8 mouse cellular contexts compared by ENCODE assay signal in genomic region chr11:68555918-68556584, GRCm38 (mm10). TPM values are rescaled to one million over a fixed set of nuclear protein-coding genes. Genes with fewer than 3 reads are reported as not detected.
DNase-seq lines count a peak whose midpoint lies in the region; ATAC-seq and TF ChIP-seq lines count a peak whose summit lies in the region.
"Had no signal": no experiment of that assay in that cellular context is flagged by ENCODE, and none has a peak within 500 bp of the region (broad histone marks: within the 10 kb centered on the region; RNA-seq: fewer than 3 reads in every experiment).

Gene Mfsd6l, plus strand, starts transcription at chr11:68556186.

- no peak for DNase-seq in brain, embryonic 14.5 days (ENCODE audit: low read depth)
- DNase-seq in embryonic facial prominence, embryonic 10.5 days (ENCODE audit: low spot score), result peak; percentile 55
- peak; percentile 88 for DNase-seq in kidney, adult 2 months
- DNase-seq in testis, postnatal 10 days (ENCODE audit: low spot score), result peak; percentile 57
- no peak for DNase-seq in right cerebral cortex, postnatal 10 days (ENCODE audit: low spot score in 2 of 2)
- DNase-seq in left cerebral cortex, adult 8-10 months (ENCODE audit: low spot score in 2 of 2), result no peak

- no peak within 1 kb of the TSS for H3K27ac ChIP-seq in embryonic facial prominence, embryonic 10.5 days (replicated peaks)
- peak within 1 kb of the TSS; percentile 57 for H3K27ac ChIP-seq in kidney, adult 2 months (ENCODE audit: insufficient read depth, low read depth, low read length)
- no peak within 1 kb of the TSS for H3K27ac ChIP-seq in lung, embryonic 16.5 days (ENCODE audit: low read length)

- H3K4me1 ChIP-seq in embryonic facial prominence, embryonic 10.5 days, result peaks cover 7% of the 10 kb centered on the region
- no peaks in the 10 kb centered on the region for H3K4me1 ChIP-seq in kidney, adult 2 months (ENCODE audit: control insufficient read depth, insufficient read depth, low read length)
- peaks cover 4% of the 10 kb centered on the region; the same call in 1 of the 2 replicates for H3K4me1 ChIP-seq in lung, embryonic 16.5 days (replicated peaks; ENCODE audit: control insufficient read depth, insufficient read depth, low read length)

- no peaks in the 10 kb centered on the region for H3K9me3 ChIP-seq in embryonic facial prominence, embryonic 10.5 days
- no peaks in the 10 kb centered on the region for H3K9me3 ChIP-seq in lung, embryonic 16.5 days (ENCODE audit: control insufficient read depth, low read length)

- peak within 1 kb of the TSS; percentile 62 for H3K4me2 ChIP-seq in lung, embryonic 16.5 days (ENCODE audit: low read depth, low read length)

- no peaks in the 10 kb centered on the region for H3K36me3 ChIP-seq in embryonic facial prominence, embryonic 10.5 days (replicated peaks)
- no peaks in the 10 kb centered on the region for H3K36me3 ChIP-seq in kidney, adult 2 months (ENCODE audit: control insufficient read depth, insufficient read depth, low read length)
- no peaks in the 10 kb centered on the region for H3K36me3 ChIP-seq in lung, embryonic 16.5 days (ENCODE audit: control insufficient read depth, insufficient read depth, low read length)

- TF ChIP-seq POLR2A in brain, embryonic 14.5 days (IDR thresholded peaks at IDR 0.05; ENCODE audit: borderline replicate concordance, extremely low read depth, insufficient read depth, insufficient read length, poor library complexity, severe bottlenecking), result no peak
- TF ChIP-seq POLR2A in kidney, adult 2 months (IDR thresholded peaks at IDR 0.05; ENCODE audit: low read depth, low read length), result no peak

- peak; percentile 14; the same call in 1 of the 2 replicates for TF ChIP-seq CTCF in brain, embryonic 14.5 days (IDR thresholded peaks at IDR 0.05; ENCODE audit: borderline replicate concordance, extremely low read depth, insufficient read depth, insufficient read length)
- peak; percentile 68; the same call in 1 of the 2 replicates for TF ChIP-seq CTCF in kidney, adult 2 months (conservative IDR thresholded peaks at IDR 0.05; ENCODE audit: insufficient read depth, insufficient read length, low read depth, low read length)

- peak; percentile 81 for ATAC-seq in lung, embryonic 16.5 days (ENCODE audit: low read depth)

- 7% methylated on average over 37 of the region's 37 CpGs for WGBS in embryonic facial prominence, embryonic 10.5 days
- WGBS in kidney, adult 2 months, result 18% methylated on average over 37 of the region's 37 CpGs
- WGBS in lung, embryonic 16.5 days, result 12% methylated on average over 37 of the region's 37 CpGs

- peak within 1 kb of the TSS; percentile 58 for H3K9ac ChIP-seq in lung, embryonic 16.5 days (ENCODE audit: low read length)

- H3K4me3 ChIP-seq in embryonic facial prominence, embryonic 10.5 days, result peak within 1 kb of the TSS; percentile 46
- H3K4me3 ChIP-seq in kidney, adult 2 months (ENCODE audit: insufficient read depth, low read depth, low read length), result peak within 1 kb of the TSS; percentile 51
- peak within 1 kb of the TSS; percentile 50 for H3K4me3 ChIP-seq in lung, embryonic 16.5 days (ENCODE audit: low read length)

- H3K27me3 ChIP-seq in embryonic facial prominence, embryonic 10.5 days (replicated peaks; ENCODE audit: low read depth, poor library complexity, severe bottlenecking), result peaks cover 27% of the 10 kb centered on the region
- no peaks in the 10 kb centered on the region for H3K27me3 ChIP-seq in kidney, adult 2 months (replicated peaks; ENCODE audit: control insufficient read depth, insufficient read depth, low read length)
- no peaks in the 10 kb centered on the region for H3K27me3 ChIP-seq in lung, embryonic 16.5 days (ENCODE audit: control insufficient read depth, insufficient read depth, low read depth, low read length)

RNA-seq across cellular contexts. Expression of gene Mfsd6l, which starts in this region (rescaled TPM):
- 0.06 and 0.10 TPM in 2 replicates for polyA plus RNA-seq in brain, embryonic 14.5 days (2012; rRNA removed)
- polyA plus RNA-seq in embryonic facial prominence, embryonic 10.5 days (2016; fragmentation: Nextera tagmentation; extraction: Ambion mirVana), result 0.39 and 0.50 TPM in 2 replicates
- 2.2 and 2.3 TPM in 2 replicates for polyA plus RNA-seq in kidney, adult 2 months (2012; rRNA removed)
- polyA plus RNA-seq in lung, embryonic 16.5 days (2015; fragmentation: Nextera tagmentation; extraction: Ambion mirVana), result 4.1 and 4.3 TPM in 2 replicates
- total RNA-seq in left cerebral cortex, adult 8-10 months (2022), result under 1 TPM in 2 of 4 experiments, not detected in 2; 0.16 to 0.23 TPM
- total RNA-seq: common myeloid progenitor, adult 5-6 weeks had no signal

Comparison
In these comparisons a context has a peak if more than half of its experiments do, and no peak if none do; other contexts are left out.
1. Peak in DNase-seq and H3K4me3 ChIP-seq in embryonic facial prominence, embryonic 10.5 days; RNA of the gene not detected or under 1 TPM.
2. DNase-seq: peak in kidney, adult 2 months (single experiment) and testis, postnatal 10 days (single experiment); none in brain, embryonic 14.5 days (single experiment), right cerebral cortex, postnatal 10 days (0 of 2) and left cerebral cortex, adult 8-10 months (0 of 2).
3. Peak in every context shown above with its lines, with median percentiles within 50 percentile points of each other: H3K4me3 ChIP-seq.